Mouse (Mus musculus): ENCODE results near the gene Tmx1.

The Tmx1 gene

DNA sequence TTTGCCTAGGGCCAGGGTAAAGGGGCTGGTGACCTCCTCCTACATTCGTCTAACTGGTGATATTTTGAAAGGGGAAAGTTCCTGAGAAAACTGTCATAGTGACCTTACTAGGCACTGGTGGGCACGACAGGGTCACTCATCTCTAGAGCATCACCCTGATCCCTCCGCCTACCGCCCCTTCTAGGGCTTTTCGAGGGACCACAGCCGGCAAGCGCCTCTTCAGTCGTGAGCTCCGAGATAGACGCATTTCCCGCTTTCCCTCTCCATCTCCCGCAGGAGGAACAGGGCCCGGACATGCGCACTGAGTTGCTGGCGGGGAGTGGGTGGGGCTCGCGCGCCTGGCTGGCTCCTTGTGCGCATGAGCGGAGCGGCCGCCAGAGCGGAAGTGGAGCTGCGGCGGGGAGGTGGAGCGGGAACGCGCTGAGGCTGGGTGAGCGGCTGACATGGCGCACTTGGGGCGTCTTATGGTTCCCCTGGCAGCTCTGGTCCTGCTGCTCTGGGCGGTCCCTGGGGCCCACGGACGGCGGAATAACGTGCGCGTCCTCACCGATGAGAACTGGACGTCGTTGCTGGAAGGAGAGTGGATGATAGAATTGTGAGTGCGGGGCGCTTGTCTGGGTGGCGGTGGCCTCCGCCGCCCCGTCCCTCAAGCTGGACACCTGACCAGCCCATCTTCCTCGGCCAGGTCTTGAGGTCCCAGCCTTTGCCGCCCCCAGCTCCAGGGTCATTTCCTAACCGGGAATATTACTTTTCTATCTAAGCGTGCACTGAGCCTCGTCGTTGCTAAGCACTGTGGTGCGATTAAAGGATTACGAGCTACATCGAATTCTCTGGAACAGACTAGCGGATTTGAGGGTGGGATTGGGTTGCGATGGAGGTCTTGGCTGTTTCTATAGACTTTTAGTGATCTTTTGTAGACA is at the start of gene Tmx1:
TSS of gene Tmx1 (plus strand) at position 370 of the 920 bp plus-strand sequence.
- DNase-seq (ENCODE audit: low read depth, low spot score): peak; percentile 94

DNA sequence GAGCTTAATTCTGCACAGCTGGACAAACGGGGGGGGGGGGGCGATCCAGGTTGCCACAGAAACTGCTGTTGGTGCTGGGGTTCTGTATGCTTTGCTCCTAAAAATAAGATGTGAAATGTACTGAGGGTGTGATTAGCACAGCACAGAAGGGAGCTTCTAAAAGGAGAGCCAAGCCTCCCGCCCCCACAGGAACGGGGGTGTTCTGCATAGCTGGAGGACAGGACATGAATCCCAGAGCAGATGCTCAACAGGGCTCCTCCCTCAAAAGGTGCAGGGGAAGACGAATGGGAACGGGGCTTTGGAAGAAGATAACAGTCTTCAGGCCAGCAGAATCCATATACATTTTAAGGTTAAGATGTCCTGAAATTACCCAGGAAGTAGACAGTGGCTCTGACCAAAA is 48.6 kb upstream of the Tmx1 start:
- no peak for DNase-seq (ENCODE audit: low read depth, low spot score)

GRCm38 (mm10) chr12:70408396-70408795 is 44.5 kb upstream of the Tmx1 start:
- no peak for DNase-seq (ENCODE audit: low read depth, low spot score)

DNA sequence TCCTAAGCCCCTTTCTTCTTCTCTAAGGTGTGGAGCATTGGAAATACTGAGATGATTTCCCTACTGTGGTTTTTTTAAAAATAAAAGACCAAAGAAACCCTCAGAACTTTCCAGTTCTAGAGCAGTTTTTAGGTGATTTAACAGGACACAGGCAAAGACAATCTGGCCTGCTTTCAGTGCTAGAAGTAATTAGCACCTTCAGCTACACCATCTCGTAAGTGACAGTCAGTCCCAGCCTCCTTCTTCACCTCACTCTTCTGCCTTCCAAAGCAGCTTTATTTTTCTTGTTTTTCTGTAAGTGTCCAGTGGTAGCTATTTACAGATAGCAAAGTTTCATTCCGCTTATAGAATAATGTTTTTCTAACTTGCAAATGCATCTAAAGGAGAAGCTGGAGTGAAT is 43.3 kb upstream of the Tmx1 start:
- DNase-seq (ENCODE audit: low read depth, low spot score): no peak

DNA sequence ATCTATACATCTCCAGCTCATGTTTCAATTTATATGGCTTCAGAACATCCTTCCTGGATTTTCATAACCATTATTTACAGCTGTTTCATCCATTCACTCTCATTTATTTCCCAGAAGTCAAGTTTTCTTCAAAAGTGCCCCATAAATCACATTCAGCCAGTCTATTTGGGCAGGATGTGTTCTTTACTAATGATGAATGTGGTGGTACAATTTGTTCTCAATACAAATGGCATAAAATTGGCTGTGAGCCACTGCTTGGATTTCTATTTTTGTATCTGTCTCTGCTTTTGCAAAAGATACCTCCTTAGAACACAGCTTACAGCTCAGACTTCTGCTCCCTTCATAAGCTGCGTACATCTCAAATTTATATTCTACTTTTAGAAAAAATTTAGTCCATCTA is 32.7 kb upstream of the Tmx1 start:
- no peak for DNase-seq (ENCODE audit: low read depth, low spot score)

DNA sequence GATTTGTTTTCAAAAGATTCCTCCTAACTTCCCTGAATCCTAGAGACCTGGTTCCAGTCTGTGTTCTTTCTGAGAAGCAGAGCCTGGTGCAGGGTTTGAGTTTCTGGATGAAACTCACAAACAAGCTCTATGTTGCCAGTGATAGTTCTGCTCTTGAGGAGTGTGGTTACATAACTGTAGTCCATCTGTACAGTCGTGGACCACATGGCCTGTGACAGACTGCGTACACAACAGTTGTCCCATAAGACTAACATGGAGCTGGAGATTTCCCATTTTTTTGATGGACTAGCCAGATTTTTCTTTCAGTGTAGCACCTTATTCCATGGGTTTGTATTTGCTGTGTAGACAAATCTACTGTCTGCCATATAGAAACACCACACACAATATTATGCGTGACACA is 31.9 kb upstream of the Tmx1 start:
- no peak for DNase-seq (ENCODE audit: low read depth, low spot score)

DNA sequence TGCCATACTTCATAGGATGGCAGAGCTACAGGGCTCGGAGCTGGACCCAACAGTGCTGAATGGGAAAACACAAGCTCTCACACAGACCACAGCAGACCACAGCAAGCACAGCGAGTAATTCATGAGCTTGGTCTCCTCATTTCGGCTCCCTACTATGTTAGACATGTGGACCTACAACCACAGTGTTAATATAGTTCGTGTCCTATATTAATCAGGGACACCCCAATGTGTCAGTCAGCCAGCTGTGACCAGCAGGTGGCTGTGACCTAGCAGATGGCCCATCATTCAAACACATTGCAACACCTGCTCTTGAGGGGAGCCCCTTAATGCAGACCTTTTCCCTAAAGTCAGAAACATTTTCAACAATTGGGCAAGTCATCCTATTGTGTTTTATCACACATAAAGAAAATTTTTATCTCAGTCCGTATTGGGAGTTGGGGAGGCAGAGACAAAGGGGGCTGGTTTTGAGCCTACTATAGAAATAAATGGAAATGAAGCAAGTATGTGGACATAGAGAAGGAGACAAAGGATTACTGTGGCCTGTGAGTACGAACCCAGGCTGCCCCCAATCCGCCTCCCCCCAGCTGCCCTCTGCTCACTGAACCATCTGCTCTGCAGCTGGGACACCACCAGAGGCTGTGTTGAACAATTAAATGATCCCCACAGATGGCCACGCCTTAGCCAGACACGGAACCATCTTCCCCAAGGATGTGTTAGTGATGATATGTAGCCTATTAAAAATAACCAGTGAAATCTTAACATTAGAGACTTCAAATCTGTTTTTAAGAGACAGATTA is 30.4 kb upstream of the Tmx1 start:
- no peak for DNase-seq (ENCODE audit: low read depth, low spot score)

- DNase-seq (ENCODE audit: low read depth, low spot score): no peak
Observed at GRCm38 (mm10) chr12:70427885-70428284, 25.0 kb upstream of the Tmx1 start.

GRCm38 (mm10) chr12:70429637-70430036 is 23.3 kb upstream of the Tmx1 start:
- DNase-seq (ENCODE audit: low read depth, low spot score): no peak

DNA sequence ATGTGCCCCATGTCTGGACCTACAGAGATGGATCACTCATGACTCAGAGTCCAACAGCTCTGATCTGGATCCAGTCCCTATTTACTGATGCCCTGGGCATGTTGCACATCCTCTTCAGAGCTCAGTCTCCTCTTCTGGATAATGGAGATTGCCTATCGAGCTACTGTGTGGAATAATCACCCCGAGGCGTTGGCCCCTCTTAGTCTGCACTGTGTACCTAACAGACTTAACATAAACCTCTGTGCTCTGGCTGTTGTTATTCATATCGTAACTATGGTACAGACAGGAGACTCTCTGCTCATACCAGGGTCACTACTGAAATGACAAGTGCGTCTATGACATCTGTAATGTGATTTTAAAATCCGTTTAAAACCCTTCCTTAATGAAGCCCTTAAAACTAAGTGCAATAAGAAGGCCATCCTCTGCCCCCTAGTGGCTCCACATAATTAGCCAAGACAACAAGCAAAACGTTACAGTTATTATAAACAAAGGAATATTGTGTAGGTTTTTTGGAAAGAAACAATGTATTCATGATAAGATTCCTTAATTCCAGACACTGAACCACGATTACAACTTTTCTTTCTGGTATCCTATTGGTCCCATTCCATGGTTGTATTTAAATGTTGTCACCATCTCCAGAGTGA is 22.5 kb upstream of the Tmx1 start:
- no peak for DNase-seq (ENCODE audit: low read depth, low spot score)

DNA sequence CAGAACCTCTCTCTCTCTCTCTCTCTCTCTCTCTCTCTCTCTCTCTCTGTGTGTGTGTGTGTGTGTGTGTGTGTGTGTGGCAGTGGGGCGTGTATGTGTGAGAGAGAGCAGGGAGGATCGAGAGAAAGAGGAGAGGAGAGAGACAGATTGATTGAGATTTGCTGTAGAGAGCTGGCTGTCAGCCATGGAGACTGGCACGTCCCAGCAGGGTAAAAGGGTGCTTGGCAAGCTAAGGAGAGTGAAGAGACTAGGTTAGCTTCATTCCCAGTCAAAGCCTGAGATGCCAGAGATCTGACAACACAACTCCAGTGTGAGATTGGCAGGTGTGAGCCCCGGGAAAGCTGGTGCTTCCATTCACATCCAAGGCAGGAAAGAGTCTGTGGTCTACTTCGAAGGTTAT is 21.5 kb upstream of the Tmx1 start:
- DNase-seq (ENCODE audit: low read depth, low spot score): no peak

DNA sequence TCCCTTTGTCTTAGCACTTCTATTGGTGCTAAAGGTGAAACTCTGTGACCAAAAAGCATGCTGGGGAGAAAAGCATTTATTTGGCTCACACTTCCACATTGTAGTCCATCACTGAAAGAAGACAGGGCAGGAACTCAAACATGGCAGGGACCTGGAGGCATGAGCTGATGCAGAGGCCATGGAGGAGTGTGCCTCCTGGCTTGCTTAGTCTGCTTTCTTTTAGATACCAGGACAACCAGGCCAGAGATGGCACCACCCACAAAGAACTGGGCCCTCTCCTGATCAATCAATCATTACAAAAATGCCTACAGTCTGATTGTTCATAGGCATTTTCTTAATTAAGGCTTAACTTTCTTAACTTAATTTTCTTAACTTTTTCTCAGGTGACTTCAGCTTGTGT is 2.9 kb upstream of the Tmx1 start:
- no peak for DNase-seq (ENCODE audit: low read depth, low spot score)

- no peak for DNase-seq (ENCODE audit: low read depth, low spot score)
Observed at GRCm38 (mm10) chr12:70451533-70451932, 1.4 kb upstream of the Tmx1 start.

DNA sequence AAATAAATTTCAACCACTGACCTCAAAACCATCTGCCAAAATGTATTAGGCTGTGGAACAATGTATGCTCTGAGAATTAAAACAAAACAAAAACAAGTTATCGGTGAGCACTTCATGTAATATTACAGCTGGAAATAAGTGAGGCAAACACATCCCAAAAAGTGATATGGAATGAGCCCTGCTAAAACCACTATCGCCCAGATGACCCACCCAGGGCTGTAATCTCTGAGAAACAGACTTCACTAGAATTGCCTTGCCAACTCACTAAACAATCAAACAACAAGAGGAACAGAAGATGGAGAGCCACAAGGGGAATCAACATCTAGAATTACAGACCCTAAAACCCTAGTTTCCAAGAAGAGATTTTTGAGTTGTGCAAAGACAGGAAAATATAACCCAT is 752 bp upstream of the Tmx1 start:
- DNase-seq (ENCODE audit: low read depth, low spot score): no peak

DNA sequence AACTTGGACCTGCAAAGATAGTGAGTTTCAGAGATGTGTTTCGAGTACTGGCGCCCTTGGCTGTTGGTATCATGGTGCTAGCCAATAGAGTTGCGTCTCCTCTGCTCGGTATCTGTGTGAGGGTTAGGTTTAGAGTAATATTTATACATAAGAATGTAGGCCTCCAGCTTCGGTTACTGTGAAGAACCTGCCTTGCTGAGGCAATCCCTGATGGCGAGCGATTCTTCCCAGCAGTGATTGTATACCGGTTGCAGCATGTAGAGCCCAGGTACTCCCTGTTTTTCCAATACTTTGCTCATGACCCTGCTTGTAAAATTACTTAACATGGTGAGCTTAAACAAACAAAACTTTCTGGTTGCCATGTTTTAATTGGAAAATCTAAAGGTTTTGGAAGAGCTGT is 2.3 kb downstream of the Tmx1 start:
- DNase-seq (ENCODE audit: low read depth, low spot score): no peak

DNA sequence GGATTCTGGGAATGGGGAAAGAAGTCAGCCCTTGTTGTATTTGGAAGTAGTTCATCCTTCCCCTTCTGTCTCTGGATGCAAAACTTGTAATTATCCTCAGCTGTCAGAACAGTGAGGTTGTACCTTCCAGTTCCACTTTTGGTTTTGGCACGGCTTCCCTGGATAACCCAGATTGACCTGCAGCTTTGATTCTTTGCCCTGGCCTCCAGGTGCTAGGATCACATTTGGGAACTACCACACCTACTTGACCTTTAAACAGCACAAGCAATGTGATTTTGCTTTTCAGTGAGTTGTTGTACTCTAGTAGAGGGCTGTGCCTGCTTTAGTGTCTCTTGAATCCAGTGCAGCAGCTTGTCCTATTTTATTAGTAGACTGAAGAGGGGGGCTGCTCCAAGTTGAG is 6.7 kb downstream of the Tmx1 start:
- DNase-seq (ENCODE audit: low read depth, low spot score): no peak

GRCm38 (mm10) chr12:70464016-70464415 is 11.1 kb downstream of the Tmx1 start:
- DNase-seq (ENCODE audit: low read depth, low spot score): no peak

DNA sequence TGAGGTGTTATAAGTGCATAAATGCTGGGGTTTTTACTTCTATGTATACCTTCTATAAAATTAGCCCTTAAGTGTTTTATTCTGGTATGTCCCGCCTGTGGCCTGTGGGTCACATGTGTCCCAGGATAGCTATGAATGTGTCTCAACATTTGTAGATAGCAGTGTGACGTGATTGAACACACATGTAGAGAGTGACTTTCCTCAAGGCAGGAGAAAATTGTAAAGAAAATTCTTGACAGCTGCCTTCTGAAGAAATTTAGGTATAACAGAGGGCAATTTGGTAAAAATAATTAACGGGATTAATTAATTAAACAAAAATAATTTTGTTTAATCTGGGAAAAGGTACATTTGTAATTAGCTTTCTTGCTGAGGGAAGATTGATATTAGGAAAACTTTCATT is 22.4 kb downstream of the Tmx1 start:
- no peak for DNase-seq (ENCODE audit: low read depth, low spot score)

DNA sequence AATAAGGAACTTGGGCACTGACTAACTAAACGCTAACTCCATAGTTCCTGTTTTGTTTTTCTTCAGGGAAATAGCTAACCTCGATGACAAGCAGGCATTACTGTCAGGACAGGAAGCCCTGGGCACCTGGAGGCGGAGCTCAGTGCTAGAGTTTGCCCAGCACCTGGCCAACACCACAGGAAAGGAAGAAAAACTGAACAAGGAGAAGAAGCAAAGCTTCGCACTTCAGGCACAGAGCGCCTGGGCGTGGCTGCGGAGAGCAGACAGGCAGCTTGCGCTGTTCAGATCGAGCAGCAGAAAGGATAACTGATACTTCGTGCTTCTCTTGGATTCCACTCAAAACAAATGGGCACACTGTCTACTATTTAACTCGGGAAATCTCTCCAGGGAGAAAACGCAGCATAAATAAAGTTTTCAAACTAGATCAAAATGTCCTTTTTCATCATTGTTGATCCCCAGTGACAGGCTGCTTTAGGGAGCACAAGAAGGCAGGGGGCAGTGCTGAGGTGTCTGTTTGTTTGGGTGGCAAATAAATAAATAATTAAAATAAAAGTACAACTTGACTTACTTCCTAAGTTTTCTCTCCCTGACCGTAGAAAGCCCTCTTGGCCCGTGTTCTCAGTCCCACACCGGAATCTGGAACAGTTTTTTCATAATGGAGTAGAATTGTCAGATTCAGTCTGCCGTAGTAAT is 24.1 kb downstream of the Tmx1 start:
- DNase-seq (ENCODE audit: low read depth, low spot score): peak; percentile 18

GRCm38 (mm10) chr12:70477593-70478287 is 24.8 kb downstream of the Tmx1 start:
- peak; percentile 86 for DNase-seq (ENCODE audit: low read depth, low spot score)

GRCm38 (mm10) chr12:70485956-70486355 is 33.1 kb downstream of the Tmx1 start:
- DNase-seq (ENCODE audit: low read depth, low spot score): no peak
